ENCODE assay signal across 14 mouse cellular contexts in the genomic region with DNA sequence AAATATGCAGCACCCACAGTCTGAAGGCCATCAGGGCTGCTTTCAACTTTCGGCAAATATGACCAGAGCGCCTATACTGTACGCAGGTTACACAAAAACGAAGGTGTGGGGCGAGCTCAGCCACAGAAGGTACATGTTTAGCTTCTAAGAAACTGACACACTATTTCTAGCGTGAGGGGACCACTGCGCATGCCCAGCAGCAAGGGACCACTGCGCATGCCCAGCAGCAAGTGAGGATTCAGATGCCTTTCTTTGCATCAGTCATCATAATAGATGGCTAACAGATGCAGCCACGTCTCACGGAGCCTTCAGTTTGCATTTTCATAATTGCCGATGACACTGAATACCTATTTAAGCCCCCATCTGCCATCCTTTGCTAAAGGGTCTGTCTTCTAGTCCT.
"Had no signal": no experiment of that assay in that cellular context is flagged by ENCODE, and none has a peak within 500 bp of the region (broad histone marks: within the 10 kb centered on the region; RNA-seq: fewer than 3 reads in every experiment).

No protein-coding gene starts in this region.

- H3K4me2 ChIP-seq: limb, embryonic 15.5 days; liver, embryonic 12.5 days; neural tube, embryonic 12.5 days had no signal

- H3K27me3 ChIP-seq: limb, embryonic 15.5 days; liver, embryonic 12.5 days; neural tube, embryonic 12.5 days had no signal

- H3K36me3 ChIP-seq: limb, embryonic 15.5 days; liver, embryonic 12.5 days; neural tube, embryonic 12.5 days had no signal

- H3K27ac ChIP-seq: kidney, postnatal 0 days; limb, embryonic 15.5 days; liver, embryonic 12.5 days; neural tube, embryonic 12.5 days had no signal

- H3K9me3 ChIP-seq: limb, embryonic 15.5 days; liver, embryonic 12.5 days; neural tube, embryonic 12.5 days had no signal

- H3K9ac ChIP-seq: limb, embryonic 15.5 days; liver, embryonic 12.5 days; neural tube, embryonic 12.5 days had no signal

- DNase-seq: kidney, adult 11 months; kidney, adult 9 months; kidney, postnatal 36 days; layer of hippocampus, adult 9-11 months; layer of hippocampus, postnatal 36 days; right cerebral cortex, adult 18-20 months; right cerebral cortex, postnatal 25 days; thymus, adult 2 months; thymus, postnatal 25 days had no signal

- H3K4me3 ChIP-seq: limb, embryonic 15.5 days; liver, embryonic 12.5 days; myocyte; neural tube, embryonic 12.5 days had no signal

- ATAC-seq: liver, embryonic 12.5 days had no signal
